Mouse (Mus musculus) forebrain, embryonic 11.5 days (tissue): Measurements from ENCODE around the gene Eef2. TPM values are rescaled to one million over a fixed set of nuclear protein-coding genes. Genes with fewer than 3 reads are reported as not detected.

ENCODE experiments used
- ATAC-seq: fragments of 200-750 bp; cut with Nextera tagmentation; replicated peaks from 2 replicates; pipeline ENCODE4 v1.8.0; 2017; ENCODE audit warnings: moderate TSS enrichment; ENCODE audit not compliant: low FRiP score
- DNase-seq: peaks from one replicate; pipeline ENCODE4 v3.0.0-alpha.2; 2017; ENCODE audit warnings: low spot score
- H3K27ac ChIP-seq: fragments of 300-500 bp; sonication (generic); 2 replicates; pipeline ENCODE4 v1.5.1; 2014; ENCODE audit warnings: low read depth, low read length
- H3K27me3 ChIP-seq: fragments of 300-500 bp; sonication (generic); 2 replicates; pipeline ENCODE4 v1.6.1; 2014; ENCODE audit warnings: mild to moderate bottlenecking, low read length, mixed read lengths; ENCODE audit not compliant: control insufficient read depth, insufficient read depth
- H3K36me3 ChIP-seq: fragments of 300-500 bp; sonication (generic); 2 replicates; pipeline ENCODE4 v1.6.1; 2014; ENCODE audit warnings: mild to moderate bottlenecking, low read length, moderate library complexity, mixed read lengths; ENCODE audit not compliant: control insufficient read depth, insufficient read depth
- H3K4me1 ChIP-seq: fragments of 300-500 bp; sonication (generic); replicated peaks from 2 replicates; pipeline ENCODE4 v1.6.1; 2014; ENCODE audit warnings: low read length, mixed read lengths; ENCODE audit not compliant: control insufficient read depth, insufficient read depth
- H3K4me2 ChIP-seq: fragments of 300-500 bp; sonication (generic); 2 replicates; pipeline ENCODE4 v1.6.1; 2014; ENCODE audit warnings: low read depth, mild to moderate bottlenecking, low read length, moderate library complexity, mixed read lengths; ENCODE audit not compliant: severe bottlenecking
- H3K4me3 ChIP-seq: fragments of 300-500 bp; sonication (generic); 2 replicates; pipeline ENCODE4 v1.5.1; 2014; ENCODE audit warnings: low read depth, low read length
- H3K9ac ChIP-seq: fragments of 300-500 bp; sonication (generic); 2 replicates; pipeline ENCODE4 v1.6.1; 2014; ENCODE audit warnings: low read length
- H3K9me3 ChIP-seq: fragments of 300-500 bp; sonication (generic); 2 replicates; pipeline ENCODE4 v1.6.1; 2016; ENCODE audit warnings: low read length, mixed read lengths; ENCODE audit not compliant: control insufficient read depth
- WGBS: fragments of 180-500 bp; shearing (Covaris S2); extraction: QIAGEN DNeasy Blood & Tissue Kit; methylation state at CpG from one replicate; pipeline ENCODE4 v1.1.7; 2014; 5-methylcytosine and 5-hydroxymethylcytosine counted together
- polyA plus RNA-seq: library from polyadenylated mRNA; unstranded; fragments of >200 nt; fragmentation: Nextera tagmentation; extraction: Ambion mirVana; gene quantifications from 2 replicates; pipeline ENCODE4 v1.2.1, GENCODE M21; 2014

Eef2 gene
- polyA plus RNA-seq, 1 experiment from 2014 or later: 501 TPM

DNA sequence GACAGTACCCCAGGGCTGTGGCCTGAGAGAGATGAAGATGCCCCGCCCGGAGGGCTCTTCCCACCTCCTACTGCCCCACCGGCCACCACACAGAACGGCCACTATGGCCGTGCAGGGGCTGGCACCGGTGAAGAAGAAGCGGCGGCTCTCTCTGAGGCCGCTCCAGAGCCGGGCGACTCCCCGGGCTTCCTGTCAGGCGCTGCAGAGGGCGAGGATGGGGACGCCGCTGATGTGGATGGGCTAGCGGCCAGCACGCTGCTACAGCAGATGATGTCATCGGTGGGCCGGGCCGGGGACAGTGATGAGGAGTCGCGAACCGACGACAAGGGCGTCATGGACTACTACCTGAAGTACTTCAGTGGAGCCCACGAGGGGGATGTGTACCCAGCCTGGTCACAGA, 31.8 kb upstream of the Eef2 start:
- Histone ChIP-seq H3K36me3 (peaks cover 15% of the 10 kb centered on the region), H3K27ac (no peak overlapping the region), H3K4me3 (no peak overlapping the region), H3K4me1 (peaks cover 5% of the 10 kb centered on the region; the same call in 1 of the 2 replicates), H3K27me3 (no peaks in the 10 kb centered on the region), H3K9me3 (no peaks in the 10 kb centered on the region), H3K4me2 (no peak overlapping the region), H3K9ac (no peak overlapping the region)
- ATAC-seq (no peak), DNase-seq (no peak)
- WGBS: 94% methylated on average over 27 of the region's 27 CpGs

DNA sequence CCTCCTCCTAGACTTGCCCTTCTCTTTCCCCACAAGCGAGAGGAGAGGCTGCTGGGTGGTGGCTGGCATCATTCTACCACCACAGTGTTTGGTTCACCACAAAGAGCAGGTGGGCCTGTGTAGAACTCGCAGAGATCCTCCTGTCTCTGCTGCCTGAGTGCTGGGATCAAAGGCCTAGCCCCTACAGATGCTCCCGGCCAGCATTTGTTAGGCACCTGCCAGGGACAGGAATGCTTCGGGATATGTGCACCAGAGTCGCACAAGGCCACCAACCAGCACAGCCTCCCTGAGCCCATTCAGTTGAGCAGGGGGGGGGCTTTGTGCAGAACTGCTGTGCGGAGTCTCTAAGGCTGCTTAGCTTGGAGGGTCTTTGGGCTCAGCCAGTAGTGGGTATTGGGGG, 31.1 kb upstream of the Eef2 start:
- H3K4me3 ChIP-seq: no peak overlapping the region
- H3K27ac ChIP-seq: no peak overlapping the region
- no peak for ATAC-seq
- no peak for DNase-seq
- no peaks in the 10 kb centered on the region for H3K9me3 ChIP-seq
- peaks cover 2% of the 10 kb centered on the region; the same call in 1 of the 2 replicates for H3K4me1 ChIP-seq
- WGBS: 98% methylated on average over 6 of the region's 6 CpGs
- no peak overlapping the region for H3K9ac ChIP-seq
- H3K36me3 ChIP-seq: peaks cover 15% of the 10 kb centered on the region
- no peak overlapping the region for H3K4me2 ChIP-seq
- H3K27me3 ChIP-seq: no peaks in the 10 kb centered on the region

DNA sequence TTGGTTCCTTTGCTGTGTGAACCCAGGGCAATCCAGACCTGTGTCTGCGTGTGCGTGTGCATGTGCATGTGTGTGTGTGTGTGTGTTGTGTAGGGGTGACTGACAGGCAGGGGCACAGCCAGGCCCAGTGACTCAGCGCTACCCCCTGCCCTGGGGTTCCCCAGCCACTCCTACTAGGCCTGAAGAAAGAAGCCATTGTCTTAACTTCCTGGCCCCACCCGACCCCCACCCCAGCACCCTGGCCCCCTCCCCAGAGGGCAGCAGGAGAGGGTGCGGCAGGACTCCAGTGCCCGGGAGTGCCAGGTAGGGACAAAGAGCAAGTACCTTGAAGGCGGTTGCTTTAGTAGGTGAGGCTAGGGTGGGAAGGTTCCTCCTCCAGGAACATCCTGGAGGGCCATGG, 30.7 kb upstream of the Eef2 start:
- DNase-seq: no peak
- ATAC-seq: no peak
- peaks cover 15% of the 10 kb centered on the region for H3K36me3 ChIP-seq
- WGBS: 85% methylated on average over 7 of the region's 7 CpGs
- no peak overlapping the region for H3K4me2 ChIP-seq
- H3K4me1 ChIP-seq: no peaks in the 10 kb centered on the region; the same call in 1 of the 2 replicates
- no peak overlapping the region for H3K4me3 ChIP-seq
- no peak overlapping the region for H3K9ac ChIP-seq
- no peak overlapping the region for H3K27ac ChIP-seq
- no peaks in the 10 kb centered on the region for H3K27me3 ChIP-seq
- no peaks in the 10 kb centered on the region for H3K9me3 ChIP-seq

DNA sequence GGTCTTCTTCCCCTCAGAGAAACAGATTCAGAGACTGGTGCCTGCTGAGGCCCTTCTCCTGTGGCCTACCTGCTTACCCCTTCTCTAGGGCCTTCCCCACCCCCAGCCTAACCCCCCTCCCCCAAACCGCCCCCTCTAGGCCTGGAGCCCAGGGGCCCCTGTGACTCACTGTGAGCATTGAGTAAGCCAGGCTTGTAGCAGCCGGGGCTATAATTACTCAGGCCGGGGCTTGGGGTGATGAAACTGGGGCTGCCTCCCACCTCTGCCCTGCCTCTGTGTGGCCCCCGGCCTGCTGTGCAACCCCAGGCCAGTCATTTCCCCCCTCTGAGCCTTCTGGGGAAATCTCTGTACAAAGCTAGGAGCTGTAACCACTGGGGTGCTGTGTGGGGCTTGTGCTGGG, 30.1 kb upstream of the Eef2 start:
- Histone ChIP-seq H3K4me3 (no peak overlapping the region), H3K27ac (no peak overlapping the region), H3K4me2 (no peak overlapping the region), H3K9me3 (no peaks in the 10 kb centered on the region), H3K9ac (no peak overlapping the region), H3K36me3 (peaks cover 15% of the 10 kb centered on the region), H3K27me3 (no peaks in the 10 kb centered on the region), H3K4me1 (no peaks in the 10 kb centered on the region)
- ATAC-seq: no peak
- 89% methylated on average over 4 of the region's 4 CpGs for WGBS
- DNase-seq: no peak

DNA sequence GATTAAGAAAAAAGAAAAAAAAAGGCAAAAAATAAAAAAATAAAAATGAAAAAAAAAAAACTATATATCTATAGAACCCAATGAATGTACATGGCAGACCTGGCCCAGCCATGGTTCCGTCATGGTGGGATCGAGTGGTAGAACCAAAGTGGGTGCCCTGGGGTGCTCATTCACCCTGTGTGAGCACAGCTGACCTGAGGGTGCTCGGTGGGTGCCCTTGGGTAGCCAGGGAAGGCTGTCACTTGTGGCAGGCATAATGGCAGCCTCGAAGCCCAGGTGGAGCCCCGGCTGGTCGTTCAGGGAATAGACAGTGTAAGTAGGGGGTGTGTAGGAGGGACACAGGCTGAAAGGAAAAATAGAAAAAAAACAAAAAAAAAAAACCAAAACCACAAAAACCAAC, 25.2 kb upstream of the Eef2 start:
- peaks cover 17% of the 10 kb centered on the region for H3K36me3 ChIP-seq

DNA sequence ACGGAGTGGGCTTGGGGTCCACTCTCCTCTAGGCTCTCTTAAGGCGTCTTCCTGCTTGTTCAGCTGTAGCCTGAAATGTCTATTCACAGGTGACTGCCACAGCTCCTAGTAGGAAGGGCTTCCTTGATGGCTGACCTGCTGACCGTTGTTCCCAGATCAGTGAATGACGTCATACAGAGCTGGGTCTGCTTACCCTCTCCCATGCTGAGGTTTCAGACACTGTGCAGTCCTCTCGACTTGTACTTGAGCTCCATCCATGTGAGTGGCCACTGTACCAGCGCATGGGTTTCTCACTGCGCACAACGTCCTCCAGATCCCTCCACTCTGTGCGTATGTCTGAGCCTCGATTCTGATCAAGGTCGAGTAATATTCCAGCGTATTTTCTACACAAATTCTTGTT, 23.8 kb upstream of the Eef2 start:
- H3K4me2 ChIP-seq: no peak overlapping the region
- 79% methylated on average over 12 of the region's 12 CpGs for WGBS
- H3K36me3 ChIP-seq: peaks cover 22% of the 10 kb centered on the region
- ATAC-seq (no peak), DNase-seq (no peak)
- no peaks in the 10 kb centered on the region for H3K27me3 ChIP-seq
- H3K4me3 ChIP-seq: no peak overlapping the region
- no peaks in the 10 kb centered on the region for H3K9me3 ChIP-seq
- H3K27ac ChIP-seq: no peak overlapping the region; the same call in 1 of the 2 replicates
- no peak overlapping the region for H3K9ac ChIP-seq
- no peaks in the 10 kb centered on the region for H3K4me1 ChIP-seq

More for the DNA sequence above, 25.2 kb upstream of the Eef2 start:
- no peak overlapping the region for H3K4me2 ChIP-seq
- 82% methylated on average over 6 of the region's 6 CpGs for WGBS
- H3K9me3 ChIP-seq: no peaks in the 10 kb centered on the region
- H3K4me3 ChIP-seq: no peak overlapping the region
- H3K27me3 ChIP-seq: no peaks in the 10 kb centered on the region
- DNase-seq (no peak), ATAC-seq (no peak)
- no peak overlapping the region for H3K9ac ChIP-seq
- H3K4me1 ChIP-seq: no peaks in the 10 kb centered on the region
- H3K27ac ChIP-seq: no peak overlapping the region

DNA sequence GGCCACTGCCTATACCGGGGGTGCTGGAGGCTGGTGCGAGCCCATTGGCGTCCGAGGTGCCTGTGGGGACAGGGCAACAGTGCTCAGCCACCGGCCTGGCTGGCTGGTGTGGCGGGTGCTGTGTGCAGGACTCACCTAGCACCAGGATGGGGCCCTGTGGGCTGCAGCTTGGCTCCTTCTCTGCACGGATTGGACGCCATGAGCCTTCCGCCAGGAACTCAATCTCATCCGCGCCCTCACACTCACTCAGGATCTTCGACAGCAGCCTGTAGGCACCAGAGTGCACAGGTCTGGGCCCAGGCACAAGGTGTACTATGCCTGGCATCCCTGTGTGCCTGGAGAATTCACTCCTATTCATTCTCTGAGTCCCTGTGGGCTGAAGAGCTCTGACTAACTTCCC, 22.1 kb upstream of the Eef2 start:
- no peak overlapping the region for H3K27ac ChIP-seq
- 96% methylated on average over 12 of the region's 12 CpGs for WGBS
- H3K27me3 ChIP-seq: no peaks in the 10 kb centered on the region
- H3K4me3 ChIP-seq: no peak overlapping the region
- DNase-seq: no peak
- no peak for ATAC-seq
- H3K4me1 ChIP-seq: no peaks in the 10 kb centered on the region
- no peak overlapping the region for H3K4me2 ChIP-seq
- no peak overlapping the region for H3K9ac ChIP-seq
- H3K9me3 ChIP-seq: no peaks in the 10 kb centered on the region
- peaks cover 16% of the 10 kb centered on the region; the same call in 1 of the 2 replicates for H3K36me3 ChIP-seq

DNA sequence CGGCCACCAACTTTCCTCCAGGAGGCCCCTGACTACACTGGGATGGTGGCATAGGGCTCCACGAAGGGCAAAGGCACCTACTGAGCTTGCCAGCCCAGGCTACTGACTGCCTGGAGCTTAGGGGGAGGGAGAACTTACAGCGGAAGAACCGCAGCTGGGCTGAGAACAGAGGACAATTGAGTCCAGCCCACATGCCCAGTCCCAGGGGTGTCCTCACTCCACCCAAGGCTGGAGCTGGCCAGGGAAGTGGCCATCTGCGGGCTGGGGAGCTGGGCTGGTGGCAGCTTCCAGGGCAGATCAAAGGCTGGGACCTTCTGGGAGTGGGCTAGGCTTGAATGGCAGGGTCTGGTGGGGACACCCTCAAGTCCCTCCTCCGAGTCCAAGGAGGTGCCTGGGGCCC, 21.7 kb upstream of the Eef2 start:
- H3K4me2 ChIP-seq: no peak overlapping the region
- H3K36me3 ChIP-seq: peaks cover 16% of the 10 kb centered on the region; the same call in 1 of the 2 replicates
- no peak overlapping the region for H3K4me3 ChIP-seq
- DNase-seq: no peak
- no peaks in the 10 kb centered on the region for H3K9me3 ChIP-seq
- H3K27ac ChIP-seq: no peak overlapping the region
- no peak overlapping the region for H3K9ac ChIP-seq
- 88% methylated on average over 6 of the region's 6 CpGs for WGBS
- no peaks in the 10 kb centered on the region for H3K27me3 ChIP-seq
- ATAC-seq: no peak
- H3K4me1 ChIP-seq: no peaks in the 10 kb centered on the region

DNA sequence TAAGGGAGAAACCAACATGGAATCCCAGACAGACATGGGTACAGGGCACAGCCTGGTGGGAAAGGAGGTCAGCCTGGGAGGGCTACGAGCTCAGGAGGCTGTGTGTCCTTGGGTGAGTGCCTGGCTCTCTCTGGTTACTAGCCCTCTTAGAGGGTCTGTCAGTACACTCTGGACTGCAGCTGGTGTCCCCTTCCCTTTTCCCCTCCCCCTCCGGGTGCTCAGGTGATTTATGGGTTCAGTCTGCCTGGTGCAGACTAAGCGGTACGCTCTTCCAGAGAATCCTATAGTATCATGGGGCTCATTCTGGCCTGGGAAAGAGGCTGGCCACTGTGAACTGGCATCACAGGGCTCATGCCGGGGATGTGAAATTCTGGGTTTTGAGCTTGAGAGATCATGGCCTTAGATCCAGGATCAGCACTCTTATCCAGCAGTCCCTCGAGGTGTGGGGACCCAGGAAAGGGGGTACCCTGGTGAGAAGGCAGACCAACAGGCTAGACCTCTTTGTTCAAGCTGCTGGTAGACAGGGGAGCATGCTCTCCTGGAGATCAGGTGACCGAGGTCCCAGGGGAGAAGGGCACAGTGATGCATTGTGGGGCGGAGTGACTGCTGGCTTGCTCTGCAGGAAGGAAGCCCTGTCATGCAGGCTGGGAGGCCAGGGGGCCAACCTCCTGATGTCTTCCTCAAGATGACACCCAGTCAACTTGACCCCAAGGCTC, 14.7 kb upstream of the Eef2 start:
- no peak for ATAC-seq
- 93% methylated on average over 8 of the region's 8 CpGs for WGBS
- no peak overlapping the region for H3K4me3 ChIP-seq
- no peak overlapping the region for H3K27ac ChIP-seq
- no peaks in the 10 kb centered on the region for H3K27me3 ChIP-seq
- peaks cover 2% of the 10 kb centered on the region for H3K4me1 ChIP-seq
- no peak overlapping the region for H3K4me2 ChIP-seq
- H3K9me3 ChIP-seq: no peaks in the 10 kb centered on the region
- no peak for DNase-seq
- H3K9ac ChIP-seq: no peak overlapping the region
- peaks cover 14% of the 10 kb centered on the region; the same call in 1 of the 2 replicates for H3K36me3 ChIP-seq
